Mouse (Mus musculus) forebrain, postnatal 0 days (tissue): ENCODE results near the gene Rreb1. TPM values are rescaled to one million over a fixed set of nuclear protein-coding genes. Genes with fewer than 3 reads are reported as not detected.

Experiments
- ATAC-seq: fragments of 200-750 bp; cut with Nextera tagmentation; 2 replicates; pipeline ENCODE4 v1.8.0; 2017; ENCODE audit warnings: mild to moderate bottlenecking, moderate library complexity
- DNase-seq: peaks from one replicate; pipeline ENCODE4 v3.0.0-alpha.2; 2015
- H3K27ac ChIP-seq: fragments of 300-500 bp; sonication (generic); 2 replicates; pipeline ENCODE4 v1.5.1; 2014; ENCODE audit warnings: low read depth, mild to moderate bottlenecking, antibody characterized with exemption, low read length, moderate library complexity, mixed read lengths
- H3K27me3 ChIP-seq: fragments of 300-500 bp; sonication (generic); 2 replicates; pipeline ENCODE4 v1.6.1; 2014; ENCODE audit warnings: mild to moderate bottlenecking, low read length, mixed read lengths; ENCODE audit not compliant: insufficient read depth
- H3K36me3 ChIP-seq: fragments of 300-500 bp; sonication (generic); 2 replicates; pipeline ENCODE4 v1.6.1; 2014; ENCODE audit warnings: mild to moderate bottlenecking, moderate library complexity; ENCODE audit not compliant: insufficient read depth
- H3K4me1 ChIP-seq: fragments of 300-500 bp; sonication (generic); 2 replicates; pipeline ENCODE4 v1.6.1; 2014; ENCODE audit warnings: antibody characterized with exemption; ENCODE audit not compliant: insufficient read depth
- H3K4me2 ChIP-seq: fragments of 300-500 bp; sonication (generic); 2 replicates; pipeline ENCODE4 v1.6.1; 2014; ENCODE audit warnings: low read depth, mild to moderate bottlenecking, moderate library complexity
- H3K4me3 ChIP-seq: fragments of 300-500 bp; sonication (generic); 2 replicates; pipeline ENCODE4 v1.5.1; 2014; ENCODE audit warnings: low read depth, low read length, mixed read lengths
- H3K9ac ChIP-seq: fragments of 300-500 bp; sonication (generic); 2 replicates; pipeline ENCODE4 v1.6.1; 2014; ENCODE audit warnings: mild to moderate bottlenecking
- H3K9me3 ChIP-seq: fragments of 300-500 bp; sonication (generic); 2 replicates; pipeline ENCODE4 v1.6.1; 2016; ENCODE audit warnings: low read length
- CTCF ChIP-seq: sonication (generic); IDR thresholded peaks from 2 replicates; pipeline ENCODE4 v1.5.1; 2016; ENCODE audit warnings: antibody characterized with exemption, control low read depth, low read depth
- WGBS: fragments of 180-500 bp; shearing (Covaris S2); extraction: QIAGEN DNeasy Blood & Tissue Kit; methylation state at CpG from one replicate; pipeline ENCODE4 v1.1.7; 2014; 5-methylcytosine and 5-hydroxymethylcytosine counted together
- polyA plus RNA-seq: library from polyadenylated mRNA; unstranded; fragments of >200 nt; fragmentation: Nextera tagmentation; extraction: Ambion mirVana; gene quantifications from 2 replicates; pipeline ENCODE4 v1.2.1, GENCODE M21; 2015
- total RNA-seq: library from RNA; depleted of rRNA; stranded (reverse); fragments of >200 nt; gene quantifications from 2 replicates; pipeline ENCODE4 v1.2.3, GENCODE M21; 2014

Gene Rreb1
- total and polyA plus RNA-seq, 2 experiments from 2014 or later: 1.6 to 4.9 TPM

DNA sequence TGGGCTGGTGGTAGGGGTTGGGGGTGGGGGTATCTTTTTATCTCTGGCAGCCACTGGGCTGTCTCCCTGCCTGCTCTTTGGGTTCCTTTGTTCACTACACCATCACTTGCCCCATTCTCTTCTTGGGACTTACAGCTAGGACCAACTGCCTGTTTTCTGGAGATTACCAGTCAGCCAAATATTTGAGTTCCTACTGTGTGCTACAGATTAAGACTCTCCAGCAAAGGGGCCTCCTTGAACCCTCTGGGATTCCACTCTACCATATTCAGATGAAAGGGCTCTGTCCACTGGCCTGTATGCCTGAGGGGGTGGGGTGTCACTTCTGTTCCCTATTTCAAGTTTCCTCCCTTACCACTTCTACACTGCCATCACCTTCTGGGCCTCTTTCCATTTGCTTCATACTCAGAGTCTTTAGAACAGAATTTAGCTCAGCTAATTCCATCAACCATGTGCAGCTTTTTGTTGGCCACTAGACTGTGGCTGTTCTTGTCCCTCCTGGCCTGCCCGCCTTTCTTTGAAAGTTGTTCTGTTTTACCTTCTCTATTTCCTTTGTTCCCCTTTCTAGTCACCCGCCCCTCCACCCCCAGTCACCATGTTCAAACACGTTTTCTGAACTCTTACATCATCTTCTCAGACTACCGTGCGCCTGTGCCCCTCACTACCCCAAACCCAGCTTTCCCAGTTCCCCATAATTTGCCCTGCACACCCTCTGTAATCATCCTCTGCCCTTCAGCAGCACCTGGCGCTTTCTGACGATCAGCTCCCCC, 95.1 kb downstream of the Rreb1 start:
- Histone ChIP-seq H3K4me3 (no peak overlapping the region), H3K27ac (no peak overlapping the region), H3K9ac (no peak overlapping the region), H3K9me3 (no peaks in the 10 kb centered on the region), H3K27me3 (no peaks in the 10 kb centered on the region), H3K4me2 (no peak overlapping the region), H3K4me1 (no peaks in the 10 kb centered on the region), H3K36me3 (no peaks in the 10 kb centered on the region)
- DNase-seq (no peak), ATAC-seq (no peak)
- WGBS: 67% methylated on average over 7 of the region's 7 CpGs
- no peak for TF ChIP-seq CTCF

DNA sequence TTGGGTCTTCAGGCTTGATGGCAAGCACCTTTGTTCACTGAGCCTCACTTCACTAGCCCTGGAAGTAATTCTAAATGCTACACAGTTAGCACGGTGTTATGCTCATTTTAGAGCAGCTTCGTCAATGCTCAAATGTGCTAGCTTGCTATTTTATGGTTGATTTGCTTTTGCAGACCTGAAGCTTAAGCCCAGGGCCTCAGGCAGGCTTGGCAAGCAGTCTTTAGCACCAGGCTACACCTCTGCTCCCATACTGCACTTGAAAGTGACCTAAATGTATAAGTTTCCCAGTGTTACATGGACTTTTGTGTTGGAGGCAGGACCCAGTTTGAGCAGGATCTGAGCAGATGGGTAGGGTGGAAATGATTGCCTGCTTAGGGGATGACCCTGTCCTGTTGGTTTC, 97.7 kb downstream of the Rreb1 start:
- Histone ChIP-seq H3K9ac (no peak overlapping the region), H3K4me3 (no peak overlapping the region), H3K4me1 (no peaks in the 10 kb centered on the region), H3K27me3 (no peaks in the 10 kb centered on the region), H3K36me3 (no peaks in the 10 kb centered on the region), H3K4me2 (no peak overlapping the region), H3K27ac (no peak overlapping the region), H3K9me3 (no peaks in the 10 kb centered on the region)
- 88% methylated on average over 2 of the region's 2 CpGs for WGBS
- no peak for TF ChIP-seq CTCF
- no peak for ATAC-seq
- DNase-seq: no peak

- Histone ChIP-seq H3K27me3 (no peaks in the 10 kb centered on the region), H3K36me3 (no peaks in the 10 kb centered on the region), H3K27ac (no peak overlapping the region), H3K4me1 (no peaks in the 10 kb centered on the region), H3K9ac (no peak overlapping the region), H3K9me3 (no peaks in the 10 kb centered on the region), H3K4me2 (no peak overlapping the region), H3K4me3 (no peak overlapping the region)
- ATAC-seq: no peak
- WGBS: 85% methylated on average over 5 of the region's 5 CpGs
- TF ChIP-seq CTCF: no peak
- no peak for DNase-seq
Observed at GRCm38 (mm10) chr13:37876366-37876765, 98.2 kb downstream of the Rreb1 start.

GRCm38 (mm10) chr13:37876836-37877235, 98.6 kb downstream of the Rreb1 start:
- no peak for TF ChIP-seq CTCF
- Histone ChIP-seq H3K9me3 (no peaks in the 10 kb centered on the region), H3K4me3 (no peak overlapping the region), H3K9ac (no peak overlapping the region), H3K27ac (no peak overlapping the region), H3K4me1 (no peaks in the 10 kb centered on the region), H3K27me3 (no peaks in the 10 kb centered on the region), H3K36me3 (no peaks in the 10 kb centered on the region), H3K4me2 (no peak overlapping the region)
- WGBS: 72% methylated on average over 4 of the region's 4 CpGs
- DNase-seq (no peak), ATAC-seq (no peak)

- ATAC-seq (no peak), DNase-seq (no peak)
- Histone ChIP-seq H3K27ac (no peak overlapping the region), H3K9ac (no peak overlapping the region), H3K9me3 (no peaks in the 10 kb centered on the region), H3K4me1 (no peaks in the 10 kb centered on the region), H3K4me2 (no peak overlapping the region), H3K27me3 (no peaks in the 10 kb centered on the region), H3K36me3 (no peaks in the 10 kb centered on the region), H3K4me3 (no peak overlapping the region)
- no peak for TF ChIP-seq CTCF
- 71% methylated on average over 3 of the region's 3 CpGs for WGBS
Observed at GRCm38 (mm10) chr13:37877241-37877640, 99.0 kb downstream of the Rreb1 start.

DNA sequence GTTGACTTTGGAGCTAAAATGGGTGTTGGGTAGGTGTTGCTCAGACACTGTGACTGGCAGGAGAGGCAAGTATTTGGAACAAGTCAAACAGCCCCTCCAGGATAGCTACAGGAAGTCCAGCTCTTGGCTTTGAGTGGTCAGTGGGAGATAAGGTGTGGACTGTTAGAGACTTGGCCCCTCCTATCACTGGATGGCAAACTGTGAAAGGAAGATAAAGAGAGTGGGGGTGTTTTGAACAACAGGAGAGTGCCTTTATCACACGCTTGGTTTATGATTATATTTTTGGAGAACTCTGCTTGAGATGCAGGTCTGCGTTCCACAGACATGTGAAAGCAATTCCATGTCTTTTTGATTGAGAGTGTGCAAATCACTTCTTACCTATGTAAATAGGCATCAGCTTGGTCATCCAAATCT, 100.7 kb downstream of the Rreb1 start:
- Histone ChIP-seq H3K4me2 (no peak overlapping the region), H3K9me3 (no peaks in the 10 kb centered on the region), H3K4me3 (no peak overlapping the region), H3K36me3 (no peaks in the 10 kb centered on the region), H3K9ac (no peak overlapping the region), H3K27me3 (no peaks in the 10 kb centered on the region), H3K4me1 (no peaks in the 10 kb centered on the region), H3K27ac (no peak overlapping the region)
- WGBS: 87% methylated on average over 2 of the region's 2 CpGs
- ATAC-seq (no peak), DNase-seq (no peak)
- TF ChIP-seq CTCF: no peak

DNA sequence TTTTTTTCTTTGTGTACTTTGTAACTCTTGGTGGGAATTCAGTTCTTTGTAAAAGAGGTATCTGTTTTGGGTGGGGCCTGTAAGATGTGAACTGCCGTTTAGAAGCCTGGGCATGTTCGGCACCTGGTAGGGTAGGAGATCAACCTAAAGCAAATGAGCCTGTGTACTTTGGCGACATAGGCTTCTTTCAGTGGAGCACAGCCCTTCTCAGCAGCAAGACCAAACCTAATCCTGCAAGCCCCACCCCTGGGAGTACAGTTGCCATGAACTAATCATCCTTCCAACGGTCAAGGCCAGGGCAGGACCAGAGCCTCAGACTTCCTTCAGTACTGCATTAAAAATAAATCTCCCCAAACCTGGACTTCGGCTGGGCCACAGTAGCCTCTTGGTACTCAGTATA, 101.4 kb downstream of the Rreb1 start:
- H3K9me3 ChIP-seq: no peaks in the 10 kb centered on the region
- H3K4me2 ChIP-seq: no peak overlapping the region
- no peak for TF ChIP-seq CTCF
- H3K36me3 ChIP-seq: no peaks in the 10 kb centered on the region
- no peak overlapping the region for H3K27ac ChIP-seq
- DNase-seq (no peak), ATAC-seq (no peak)
- H3K4me3 ChIP-seq: no peak overlapping the region
- WGBS: 76% methylated on average over 5 of the region's 5 CpGs
- H3K4me1 ChIP-seq: no peaks in the 10 kb centered on the region
- no peak overlapping the region for H3K9ac ChIP-seq
- H3K27me3 ChIP-seq: no peaks in the 10 kb centered on the region
